Mouse (Mus musculus) limb, embryonic 14.5 days (tissue): ENCODE results near the gene Trp53bp1. TPM values are rescaled to one million over a fixed set of nuclear protein-coding genes. Genes with fewer than 3 reads are reported as not detected.

Experiments used
- ATAC-seq: fragments of 200-750 bp; cut with Nextera tagmentation; 2 replicates; pipeline ENCODE4 v1.8.0; 2017; ENCODE audit warnings: low read depth, moderate number of reproducible peaks, moderate TSS enrichment; ENCODE audit not compliant: low FRiP score
- DNase-seq: peaks from one replicate; pipeline ENCODE4 v3.0.0-alpha.2; 2015; ENCODE audit warnings: low spot score
- H3K27ac ChIP-seq: fragments of 300-500 bp; sonication (generic); replicated peaks from 2 replicates; pipeline ENCODE4 v1.5.1; 2014; ENCODE audit warnings: low read depth, mild to moderate bottlenecking, low read length, moderate library complexity, mixed read lengths
- H3K27me3 ChIP-seq: fragments of 300-500 bp; sonication (generic); 2 replicates; pipeline ENCODE4 v1.6.1; 2014; ENCODE audit warnings: low read length, mixed read lengths; ENCODE audit not compliant: control insufficient read depth, insufficient read depth
- H3K36me3 ChIP-seq: fragments of 300-500 bp; sonication (generic); 2 replicates; pipeline ENCODE4 v1.6.1; 2014; ENCODE audit warnings: mild to moderate bottlenecking, low read length, moderate library complexity, mixed read lengths; ENCODE audit not compliant: control insufficient read depth, insufficient read depth
- H3K4me1 ChIP-seq: fragments of 300-500 bp; sonication (generic); 2 replicates; pipeline ENCODE4 v1.6.1; 2014; ENCODE audit warnings: antibody characterized with exemption, low read length, mixed read lengths; ENCODE audit not compliant: control insufficient read depth, insufficient read depth
- H3K4me2 ChIP-seq: fragments of 300-500 bp; sonication (generic); replicated peaks from 2 replicates; pipeline ENCODE4 v1.6.1; 2014; ENCODE audit warnings: low read depth, mild to moderate bottlenecking, low read length, moderate library complexity; ENCODE audit not compliant: severe bottlenecking
- H3K4me3 ChIP-seq: fragments of 300-500 bp; sonication (generic); replicated peaks from 2 replicates; pipeline ENCODE4 v1.5.1; 2014; ENCODE audit warnings: low read length
- H3K9ac ChIP-seq: fragments of 300-500 bp; sonication (generic); 2 replicates; pipeline ENCODE4 v1.6.1; 2014; ENCODE audit warnings: mild to moderate bottlenecking, low read depth, low read length, moderate library complexity; ENCODE audit not compliant: severe bottlenecking
- H3K9me3 ChIP-seq: fragments of 300-500 bp; sonication (generic); 2 replicates; pipeline ENCODE4 v1.6.1; 2016; ENCODE audit warnings: low read length; ENCODE audit not compliant: control insufficient read depth
- POLR2A ChIP-seq: fragments of 200-500 bp; IDR thresholded peaks from 2 replicates; pipeline ENCODE4 v1.8.0; 2012; ENCODE audit warnings: inconsistent platforms, mild to moderate bottlenecking, moderate library complexity, borderline replicate concordance; ENCODE audit not compliant: insufficient read depth, insufficient read length; ENCODE audit errors: extremely low read depth
- WGBS: fragments of 180-500 bp; shearing (Covaris S2); extraction: QIAGEN DNeasy Blood & Tissue Kit; methylation state at CpG from one replicate; pipeline ENCODE4 v1.1.7; 2014; 5-methylcytosine and 5-hydroxymethylcytosine counted together
- polyA plus RNA-seq, 2 experiments: library from polyadenylated mRNA; depleted of rRNA in 1 of 2; stranded (reverse) in 1 of 2; unstranded in 1 of 2; fragments of >200 nt; fragmentation: Nextera tagmentation in 1 of 2; extraction: Ambion mirVana in 1 of 2; gene quantifications; 2 replicates each; pipeline versions ENCODE4 v1.2.1 to v1.2.3; 2012 to 2014

Trp53bp1 gene
- polyA plus RNA-seq, 2 experiments: 51.2 to 67.7 TPM

- H3K27ac ChIP-seq: peak within 1 kb of the TSS; percentile 83
- peak; percentile 42 for DNase-seq
- WGBS: 0% methylated on average over 33 of the region's 38 CpGs
Observed at GRCm38 (mm10) chr2:121170481-121170971, 100.7 kb downstream of the Trp53bp1 start, which contains the start of gene Tubgcp4. Tubgcp4 (plus strand) TSS chr2:121170654.

DNA sequence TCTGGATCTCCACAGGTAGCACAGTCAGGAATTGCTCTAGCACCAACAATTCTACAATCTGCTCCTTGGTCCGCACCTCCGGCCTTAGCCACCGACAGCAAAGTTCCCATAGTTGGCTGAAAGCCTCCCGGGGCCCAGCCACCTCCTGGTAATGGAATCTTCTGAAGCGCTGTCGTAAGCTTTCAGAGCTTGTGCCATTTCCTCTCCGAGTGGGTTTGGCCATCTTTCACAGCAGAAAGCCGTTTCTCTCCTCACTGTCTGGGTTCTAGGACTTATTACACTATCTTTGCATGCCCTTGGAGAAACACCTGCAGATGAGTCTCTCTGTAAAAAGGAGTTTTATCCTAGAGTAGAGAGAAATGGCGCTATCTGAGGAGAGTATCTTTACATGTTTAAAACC, 101.3 kb downstream of the Trp53bp1 start:
- peaks cover 16% of the 10 kb centered on the region for H3K4me1 ChIP-seq
- 5% methylated on average over 9 of the region's 9 CpGs for WGBS
- peak overlapping the region; percentile 81 for H3K9ac ChIP-seq
- ATAC-seq: no peak
- peaks cover 30% of the 10 kb centered on the region for H3K36me3 ChIP-seq
- DNase-seq: no peak
- peak overlapping the region; percentile 96 for H3K4me3 ChIP-seq
- H3K27ac ChIP-seq: no peak overlapping the region
- H3K27me3 ChIP-seq: no peaks in the 10 kb centered on the region
- no peaks in the 10 kb centered on the region for H3K9me3 ChIP-seq
- H3K4me2 ChIP-seq: peak overlapping the region; percentile 81
- TF ChIP-seq POLR2A: no peak

More at GRCm38 (mm10) chr2:121170481-121170971, 100.7 kb downstream of the Trp53bp1 start, which contains the start of gene Tubgcp4:
- Histone ChIP-seq H3K4me1 (peaks cover 16% of the 10 kb centered on the region), H3K4me2 (peak within 1 kb of the TSS; percentile 81), H3K9ac (peak within 1 kb of the TSS; percentile 81), H3K36me3 (peaks cover 37% of the 10 kb centered on the region), H3K4me3 (peak within 1 kb of the TSS; percentile 96), H3K9me3 (no peaks in the 10 kb centered on the region), H3K27me3 (no peaks in the 10 kb centered on the region)
- TF ChIP-seq POLR2A: no peak
- ATAC-seq: peak; percentile 58

GRCm38 (mm10) chr2:121169173-121169572, 102.0 kb downstream of the Trp53bp1 start:
- ATAC-seq (no peak), DNase-seq (no peak)
- no peak overlapping the region for H3K27ac ChIP-seq
- peaks cover 16% of the 10 kb centered on the region for H3K4me1 ChIP-seq
- WGBS: 50% methylated on average over 4 of the region's 4 CpGs
- H3K9me3 ChIP-seq: no peaks in the 10 kb centered on the region
- H3K36me3 ChIP-seq: peaks cover 30% of the 10 kb centered on the region
- TF ChIP-seq POLR2A: no peak
- H3K4me2 ChIP-seq: peak overlapping the region; percentile 81
- H3K9ac ChIP-seq: peak overlapping the region; percentile 81
- H3K27me3 ChIP-seq: no peaks in the 10 kb centered on the region
- peak overlapping the region; percentile 96 for H3K4me3 ChIP-seq

GRCm38 (mm10) chr2:121153100-121153499, 118.1 kb downstream of the Trp53bp1 start:
- H3K27me3 ChIP-seq: no peaks in the 10 kb centered on the region
- 89% methylated on average over 3 of the region's 3 CpGs for WGBS
- H3K27ac ChIP-seq: no peak overlapping the region
- peaks cover 36% of the 10 kb centered on the region for H3K36me3 ChIP-seq
- TF ChIP-seq POLR2A: no peak
- H3K9me3 ChIP-seq: no peaks in the 10 kb centered on the region
- H3K9ac ChIP-seq: no peak overlapping the region
- no peak overlapping the region for H3K4me3 ChIP-seq
- no peaks in the 10 kb centered on the region for H3K4me1 ChIP-seq
- no peak overlapping the region for H3K4me2 ChIP-seq
- DNase-seq (no peak), ATAC-seq (no peak)

GRCm38 (mm10) chr2:121149679-121150078, 121.5 kb downstream of the Trp53bp1 start:
- no peak overlapping the region for H3K4me3 ChIP-seq
- 79% methylated on average over 5 of the region's 5 CpGs for whole genome bisulfite sequencing
- H3K9ac ChIP-seq: no peak overlapping the region
- no peaks in the 10 kb centered on the region for H3K4me1 ChIP-seq
- H3K27ac ChIP-seq: no peak overlapping the region
- peaks cover 44% of the 10 kb centered on the region for H3K36me3 ChIP-seq
- no peak for DNase-seq
- H3K9me3 ChIP-seq: no peaks in the 10 kb centered on the region
- no peak for TF ChIP-seq POLR2A
- no peak for ATAC-seq
- no peak overlapping the region for H3K4me2 ChIP-seq
- H3K27me3 ChIP-seq: no peaks in the 10 kb centered on the region

Other genes with a start within 250 kb of the Trp53bp1 start
- 0.38 and 0.77 TPM in 2 replicates for gene Epb42, start 234.3 kb downstream of the Trp53bp1 start, polyA plus RNA-seq (2012; rRNA removed)
- gene Epb42, start 234.3 kb downstream of the Trp53bp1 start, polyA plus RNA-seq (2014; fragmentation: Nextera tagmentation; extraction: Ambion mirVana): 0.98 TPM in 1 of 2 replicates, not detected in the other
- 0.08 and 0.10 TPM in 2 replicates for gene Tgm5, start 185.6 kb downstream of the Trp53bp1 start, polyA plus RNA-seq (2012; rRNA removed)
- not detected in 2 replicates for gene Tgm5, start 185.6 kb downstream of the Trp53bp1 start, polyA plus RNA-seq (2014; fragmentation: Nextera tagmentation; extraction: Ambion mirVana)
- gene Tgm7, start 161.6 kb downstream of the Trp53bp1 start, polyA plus RNA-seq (2012; rRNA removed): 0.05 and 0.06 TPM in 2 replicates
- not detected in 2 replicates for gene Tgm7, start 161.6 kb downstream of the Trp53bp1 start, polyA plus RNA-seq (2014; fragmentation: Nextera tagmentation; extraction: Ambion mirVana)
- 15.0 and 16.8 TPM in 2 replicates for gene Adal, start 131.0 kb downstream of the Trp53bp1 start, polyA plus RNA-seq (2012; rRNA removed)
- 17.8 and 19.5 TPM in 2 replicates for gene Adal, start 131.0 kb downstream of the Trp53bp1 start, polyA plus RNA-seq (2014; fragmentation: Nextera tagmentation; extraction: Ambion mirVana)
- gene Lcmt2, start 130.8 kb downstream of the Trp53bp1 start, polyA plus RNA-seq (2012; rRNA removed): 9.4 and 10.3 TPM in 2 replicates
- gene Lcmt2, start 130.8 kb downstream of the Trp53bp1 start, polyA plus RNA-seq (2014; fragmentation: Nextera tagmentation; extraction: Ambion mirVana): 19.9 and 21.3 TPM in 2 replicates
- 53.6 and 66.3 TPM in 2 replicates for gene Tubgcp4, start 100.8 kb downstream of the Trp53bp1 start, polyA plus RNA-seq (2012; rRNA removed)
- gene Tubgcp4, start 100.8 kb downstream of the Trp53bp1 start, polyA plus RNA-seq (2014; fragmentation: Nextera tagmentation; extraction: Ambion mirVana): 47.9 and 49.4 TPM in 2 replicates
- gene Zscan29, start 100.3 kb downstream of the Trp53bp1 start, polyA plus RNA-seq (2012; rRNA removed): 6.8 and 7.2 TPM in 2 replicates
- 9.2 and 10.2 TPM in 2 replicates for gene Zscan29, start 100.3 kb downstream of the Trp53bp1 start, polyA plus RNA-seq (2014; fragmentation: Nextera tagmentation; extraction: Ambion mirVana)
- 7.1 and 7.6 TPM in 2 replicates for gene Map1a, start 18.2 kb upstream of the Trp53bp1 start, polyA plus RNA-seq (2012; rRNA removed)
- 7.8 and 9.3 TPM in 2 replicates for gene Map1a, start 18.2 kb upstream of the Trp53bp1 start, polyA plus RNA-seq (2014; fragmentation: Nextera tagmentation; extraction: Ambion mirVana)
- gene Ppip5k1, start 84.0 kb upstream of the Trp53bp1 start, polyA plus RNA-seq (2012; rRNA removed): 12.4 and 13.0 TPM in 2 replicates
- 7.6 and 10.3 TPM in 2 replicates for gene Ppip5k1, start 84.0 kb upstream of the Trp53bp1 start, polyA plus RNA-seq (2014; fragmentation: Nextera tagmentation; extraction: Ambion mirVana)
- 5.4 and 7.1 TPM in 2 replicates for gene Ckmt1, start 86.3 kb upstream of the Trp53bp1 start, polyA plus RNA-seq (2012; rRNA removed)
- gene Ckmt1, start 86.3 kb upstream of the Trp53bp1 start, polyA plus RNA-seq (2014; fragmentation: Nextera tagmentation; extraction: Ambion mirVana): 12.0 and 20.1 TPM in 2 replicates
- gene Strc, start 115.8 kb upstream of the Trp53bp1 start, polyA plus RNA-seq (2012; rRNA removed): 0.01 TPM in 2 replicates
- gene Strc, start 115.8 kb upstream of the Trp53bp1 start, polyA plus RNA-seq (2014; fragmentation: Nextera tagmentation; extraction: Ambion mirVana): not detected in 2 replicates
- gene Pdia3, start 142.4 kb upstream of the Trp53bp1 start, polyA plus RNA-seq (2012; rRNA removed): 395 and 416 TPM in 2 replicates
- gene Pdia3, start 142.4 kb upstream of the Trp53bp1 start, polyA plus RNA-seq (2014; fragmentation: Nextera tagmentation; extraction: Ambion mirVana): 523 and 526 TPM in 2 replicates
- 4.1 and 4.8 TPM in 2 replicates for gene Catsper2, start 142.4 kb upstream of the Trp53bp1 start, polyA plus RNA-seq (2012; rRNA removed)
- gene Catsper2, start 142.4 kb upstream of the Trp53bp1 start, polyA plus RNA-seq (2014; fragmentation: Nextera tagmentation; extraction: Ambion mirVana): 1.7 and 2.9 TPM in 2 replicates
- 3.0 and 4.8 TPM in 2 replicates for gene Ell3, start 172.9 kb upstream of the Trp53bp1 start, polyA plus RNA-seq (2012; rRNA removed)
- 6.3 and 8.2 TPM in 2 replicates for gene Ell3, start 172.9 kb upstream of the Trp53bp1 start, polyA plus RNA-seq (2014; fragmentation: Nextera tagmentation; extraction: Ambion mirVana)
- 459 and 792 TPM in 2 replicates for gene Serf2, start 177.8 kb upstream of the Trp53bp1 start, polyA plus RNA-seq (2012; rRNA removed)
- gene Serf2, start 177.8 kb upstream of the Trp53bp1 start, polyA plus RNA-seq (2014; fragmentation: Nextera tagmentation; extraction: Ambion mirVana): 635 and 646 TPM in 2 replicates
- gene Hypk, start 181.9 kb upstream of the Trp53bp1 start, polyA plus RNA-seq (2012; rRNA removed): 35.9 and 45.0 TPM in 2 replicates
- gene Hypk, start 181.9 kb upstream of the Trp53bp1 start, polyA plus RNA-seq (2014; fragmentation: Nextera tagmentation; extraction: Ambion mirVana): 94.1 and 110 TPM in 2 replicates
- gene Serinc4, start 185.4 kb upstream of the Trp53bp1 start, polyA plus RNA-seq (2012; rRNA removed): 1.1 and 1.4 TPM in 2 replicates
- 0.18 and 0.70 TPM in 2 replicates for gene Serinc4, start 185.4 kb upstream of the Trp53bp1 start, polyA plus RNA-seq (2014; fragmentation: Nextera tagmentation; extraction: Ambion mirVana)
- 11.6 and 16.8 TPM in 2 replicates for gene Mfap1b, start 202.7 kb upstream of the Trp53bp1 start, polyA plus RNA-seq (2012; rRNA removed)
- 54.1 and 60.2 TPM in 2 replicates for gene Mfap1b, start 202.7 kb upstream of the Trp53bp1 start, polyA plus RNA-seq (2014; fragmentation: Nextera tagmentation; extraction: Ambion mirVana)
- gene Mfap1a, start 235.3 kb upstream of the Trp53bp1 start, polyA plus RNA-seq (2012; rRNA removed): 9.3 and 14.6 TPM in 2 replicates
- 23.8 and 23.9 TPM in 2 replicates for gene Mfap1a, start 235.3 kb upstream of the Trp53bp1 start, polyA plus RNA-seq (2014; fragmentation: Nextera tagmentation; extraction: Ambion mirVana)
- gene Wdr76, start 235.3 kb upstream of the Trp53bp1 start, polyA plus RNA-seq (2012; rRNA removed): 12.3 and 12.7 TPM in 2 replicates
- 6.1 and 6.7 TPM in 2 replicates for gene Wdr76, start 235.3 kb upstream of the Trp53bp1 start, polyA plus RNA-seq (2014; fragmentation: Nextera tagmentation; extraction: Ambion mirVana)